Mouse (Mus musculus) midbrain, postnatal 0 days (tissue): ENCODE data around the gene Arhgef25. TPM values are rescaled to one million over a fixed set of nuclear protein-coding genes. Genes with fewer than 3 reads are reported as not detected.

ENCODE experiments used
- ATAC-seq: fragments of 200-750 bp; cut with Nextera tagmentation; 2 replicates; pipeline ENCODE4 v1.8.0; 2017; ENCODE audit warnings: moderate number of reproducible peaks, mild to moderate bottlenecking, moderate TSS enrichment, moderate library complexity; ENCODE audit not compliant: low FRiP score
- DNase-seq: peaks from one replicate; pipeline ENCODE4 v3.0.0-alpha.2; 2015; ENCODE audit warnings: low spot score
- H3K27ac ChIP-seq: fragments of 300-500 bp; sonication (generic); 2 replicates; pipeline ENCODE4 v1.5.1; 2014; ENCODE audit warnings: low read depth, mild to moderate bottlenecking, low read length, mixed read lengths
- H3K27me3 ChIP-seq: fragments of 300-500 bp; sonication (generic); 2 replicates; pipeline ENCODE4 v1.6.1; 2014; ENCODE audit warnings: low read length, control low read depth, mixed read lengths; ENCODE audit not compliant: insufficient read depth
- H3K36me3 ChIP-seq: fragments of 300-500 bp; sonication (generic); 2 replicates; pipeline ENCODE4 v1.6.1; 2014; ENCODE audit warnings: low read length, control low read depth, mixed read lengths; ENCODE audit not compliant: insufficient read depth
- H3K4me1 ChIP-seq: fragments of 300-500 bp; sonication (generic); 2 replicates; pipeline ENCODE4 v1.6.1; 2014; ENCODE audit warnings: mild to moderate bottlenecking, control low read depth, antibody characterized with exemption, low read length, mixed read lengths; ENCODE audit not compliant: insufficient read depth
- H3K4me2 ChIP-seq: fragments of 300-500 bp; sonication (generic); 2 replicates; pipeline ENCODE4 v1.6.1; 2014; ENCODE audit warnings: low read depth, mild to moderate bottlenecking, low read length, mixed read lengths; ENCODE audit not compliant: poor library complexity, severe bottlenecking
- H3K4me3 ChIP-seq: fragments of 300-500 bp; sonication (generic); 2 replicates; pipeline ENCODE4 v1.5.1; 2014; ENCODE audit warnings: low read depth, mild to moderate bottlenecking, low read length, moderate library complexity
- H3K9ac ChIP-seq: fragments of 300-500 bp; sonication (generic); replicated peaks from 2 replicates; pipeline ENCODE4 v1.6.1; 2014; ENCODE audit warnings: mild to moderate bottlenecking, low read length, moderate library complexity, mixed read lengths; ENCODE audit not compliant: poor library complexity, severe bottlenecking
- H3K9me3 ChIP-seq: fragments of 300-500 bp; sonication (generic); 2 replicates; pipeline ENCODE4 v1.6.1; 2016; ENCODE audit warnings: low read length, control low read depth
- CTCF ChIP-seq: IDR thresholded peaks from 2 replicates; pipeline ENCODE4 v1.5.1; 2016; ENCODE audit warnings: antibody characterized with exemption, mild to moderate bottlenecking
- WGBS: fragments of 180-500 bp; shearing (Covaris S2); extraction: QIAGEN DNeasy Blood & Tissue Kit; methylation state at CpG from one replicate; pipeline ENCODE4 v1.1.7; 2014; 5-methylcytosine and 5-hydroxymethylcytosine counted together
- polyA plus RNA-seq: library from polyadenylated mRNA; unstranded; fragments of >200 nt; fragmentation: Nextera tagmentation; extraction: Ambion mirVana; gene quantifications from 2 replicates; pipeline ENCODE4 v1.2.1, GENCODE M21; 2015
- total RNA-seq: library from RNA; depleted of rRNA; stranded (reverse); fragments of >200 nt; gene quantifications from 2 replicates; pipeline ENCODE4 v1.2.3, GENCODE M21; 2014

Arhgef25 gene
- total and polyA plus RNA-seq, 2 experiments from 2014 or later, result 13.5 to 48.8 TPM

- WGBS, result 8% methylated on average over 22 of the region's 22 CpGs
- Histone ChIP-seq H3K4me2 (0 out of 2 replicates have a peak overlapping the region, but pooled peaks have one; percentile 36), H3K27ac (no peak overlapping the region), H3K9me3 (no peaks in the 10 kb centered on the region), H3K36me3 (peaks cover 18% of the 10 kb centered on the region), H3K27me3 (0 out of 2 replicates have a peak, but pooled peaks cover 11% of the 10 kb centered on the region), H3K4me1 (peaks cover 8% of the 10 kb centered on the region; the same call in 1 of the 2 replicates), H3K9ac (no peak overlapping the region), H3K4me3 (peak overlapping the region; percentile 4; the same call in 1 of the 2 replicates)
- ATAC-seq (no peak), DNase-seq (peak; percentile 64)
- TF ChIP-seq CTCF, result peak; percentile 59
Measured at GRCm38 (mm10) chr10:127170002-127170401, 19.9 kb downstream of the Arhgef25 start.

- Histone ChIP-seq H3K4me2 (peak overlapping the region; percentile 77), H3K27me3 (0 out of 2 replicates have a peak, but pooled peaks cover 11% of the 10 kb centered on the region)
Measured at GRCm38 (mm10) chr10:127167614-127168192, 22.2 kb downstream of the Arhgef25 start.

GRCm38 (mm10) chr10:127166771-127167613, 22.9 kb downstream of the Arhgef25 start:
- Histone ChIP-seq H3K27me3 (0 out of 2 replicates have a peak, but pooled peaks cover 11% of the 10 kb centered on the region), H3K36me3 (peaks cover 14% of the 10 kb centered on the region), H3K27ac (peak overlapping the region; percentile 95), H3K4me2 (peak overlapping the region; percentile 77), H3K4me3 (peak overlapping the region; percentile 92), H3K9ac (peak overlapping the region; percentile 96), H3K4me1 (peaks cover 8% of the 10 kb centered on the region; the same call in 1 of the 2 replicates), H3K9me3 (no peaks in the 10 kb centered on the region)
- WGBS, result 24% methylated on average over 15 of the region's 15 CpGs
- DNase-seq (no peak), ATAC-seq (no peak)
- TF ChIP-seq CTCF, result no peak

More at GRCm38 (mm10) chr10:127167614-127168192, 22.2 kb downstream of the Arhgef25 start:
- H3K4me3 ChIP-seq, result no peak overlapping the region
- no peak for TF ChIP-seq CTCF
- DNase-seq (no peak), ATAC-seq (no peak)
- H3K9me3 ChIP-seq, result no peaks in the 10 kb centered on the region
- peaks cover 8% of the 10 kb centered on the region; the same call in 1 of the 2 replicates for H3K4me1 ChIP-seq
- H3K9ac ChIP-seq, result 0 out of 2 replicates have a peak overlapping the region, but pooled peaks have one; percentile 96
- 61% methylated on average over 10 of the region's 10 CpGs for WGBS
- peaks cover 18% of the 10 kb centered on the region for H3K36me3 ChIP-seq
- no peak overlapping the region for H3K27ac ChIP-seq

- 2% methylated on average over 11 of the region's 11 CpGs for WGBS
Measured at GRCm38 (mm10) chr10:127166404-127166715, 23.5 kb downstream of the Arhgef25 start.

GRCm38 (mm10) chr10:127165654-127166403, 24.1 kb downstream of the Arhgef25 start:
- ATAC-seq (peak; percentile 61), DNase-seq (peak; percentile 74)
- Histone ChIP-seq H3K4me2 (peak overlapping the region; percentile 77), H3K27ac (peak overlapping the region; percentile 95), H3K4me3 (peak overlapping the region; percentile 92), H3K36me3 (peaks cover 8% of the 10 kb centered on the region; the same call in 1 of the 2 replicates), H3K27me3 (0 out of 2 replicates have a peak, but pooled peaks cover 6% of the 10 kb centered on the region), H3K4me1 (peaks cover 8% of the 10 kb centered on the region; the same call in 1 of the 2 replicates), H3K9ac (peak overlapping the region; percentile 96), H3K9me3 (no peaks in the 10 kb centered on the region)
- TF ChIP-seq CTCF, result 0 out of 2 replicates have a peak, but pooled peaks have one; percentile 34
- WGBS, result under 1% methylated on average over 43 of the region's 56 CpGs

More at GRCm38 (mm10) chr10:127166404-127166715, 23.5 kb downstream of the Arhgef25 start:
- Histone ChIP-seq H3K36me3 (peaks cover 8% of the 10 kb centered on the region; the same call in 1 of the 2 replicates), H3K4me3 (peak overlapping the region; percentile 92), H3K4me1 (peaks cover 8% of the 10 kb centered on the region; the same call in 1 of the 2 replicates), H3K9me3 (no peaks in the 10 kb centered on the region), H3K9ac (peak overlapping the region; percentile 96), H3K27me3 (0 out of 2 replicates have a peak, but pooled peaks cover 11% of the 10 kb centered on the region), H3K4me2 (peak overlapping the region; percentile 77), H3K27ac (peak overlapping the region; percentile 95)
- no peak for ATAC-seq
- no peak for DNase-seq
- TF ChIP-seq CTCF, result no peak; the same call in none of the 2 replicates
